Mouse (Mus musculus) CD4-positive, CD25-positive, alpha-beta regulatory T cell, adult 4 months (primary cell): ENCODE measurements around the gene Coq9. TPM values are rescaled to one million over a fixed set of nuclear protein-coding genes. Genes with fewer than 3 reads are reported as not detected.

Source experiments
- ATAC-seq: one replicate; pipeline ENCODE4 v1.8.0; 2017
- polyA plus RNA-seq, 2 experiments: library from polyadenylated mRNA; unstranded; fragments of 100-300 nt; shearing (Covaris generic); gene quantifications; one replicate each; pipeline ENCODE4 v1.2.1; 2017

The Coq9 gene
- 10 to 100 TPM; 45.6 to 67.5 TPM for polyA plus RNA-seq

- ATAC-seq = peak; percentile 97
Observed at GRCm38 (mm10) chr8:94837662-94838574, at the start of gene Coq9, which contains the start of gene Ciapin1. Coq9 (plus strand) TSS chr8:94838321. Ciapin1 (minus strand) TSS chr8:94838358.

- no peak for ATAC-seq
Observed at GRCm38 (mm10) chr8:94789256-94789955, 48.7 kb upstream of the Coq9 start.

- ATAC-seq = no peak
Observed at GRCm38 (mm10) chr8:94794368-94794767, 43.8 kb upstream of the Coq9 start.

GRCm38 (mm10) chr8:94794782-94795181 lies 43.3 kb upstream of the Coq9 start:
- ATAC-seq = no peak

GRCm38 (mm10) chr8:94800278-94800968 lies 37.7 kb upstream of the Coq9 start:
- no peak for ATAC-seq

GRCm38 (mm10) chr8:94801293-94802095 lies 36.6 kb upstream of the Coq9 start:
- peak; percentile 43 for ATAC-seq

GRCm38 (mm10) chr8:94802375-94802774 lies 35.7 kb upstream of the Coq9 start:
- ATAC-seq = peak; percentile 88

GRCm38 (mm10) chr8:94803551-94803950 lies 34.6 kb upstream of the Coq9 start:
- no peak for ATAC-seq

- ATAC-seq = no peak
Observed at GRCm38 (mm10) chr8:94804546-94805340, 33.4 kb upstream of the Coq9 start.

GRCm38 (mm10) chr8:94805811-94806210 lies 32.3 kb upstream of the Coq9 start:
- ATAC-seq = no peak

- ATAC-seq = no peak
Observed at GRCm38 (mm10) chr8:94807506-94807905, 30.6 kb upstream of the Coq9 start.

GRCm38 (mm10) chr8:94808372-94808771 lies 29.7 kb upstream of the Coq9 start:
- ATAC-seq = no peak

GRCm38 (mm10) chr8:94810153-94810552 lies 28.0 kb upstream of the Coq9 start, which contains the start of gene Ccl17:
Ccl17 (plus strand) TSS chr8:94810453.
- no peak for ATAC-seq

- no peak for ATAC-seq
Observed at GRCm38 (mm10) chr8:94810855-94811254, 27.3 kb upstream of the Coq9 start.

GRCm38 (mm10) chr8:94811654-94812053 lies 26.5 kb upstream of the Coq9 start:
- no peak for ATAC-seq

GRCm38 (mm10) chr8:94812645-94813098 lies 25.4 kb upstream of the Coq9 start:
- ATAC-seq = peak; percentile 78

GRCm38 (mm10) chr8:94814556-94814955 lies 23.6 kb upstream of the Coq9 start:
- no peak for ATAC-seq

- peak; percentile 82 for ATAC-seq
Observed at GRCm38 (mm10) chr8:94817933-94818332, 20.2 kb upstream of the Coq9 start.

- no peak for ATAC-seq
Observed at GRCm38 (mm10) chr8:94819671-94820179, 18.4 kb upstream of the Coq9 start.

- no peak for ATAC-seq
Observed at GRCm38 (mm10) chr8:94820553-94820952, 17.6 kb upstream of the Coq9 start.

GRCm38 (mm10) chr8:94821381-94821780 lies 16.7 kb upstream of the Coq9 start:
- no peak for ATAC-seq
